Mouse (Mus musculus) neural tube, embryonic 11.5 days (tissue): ENCODE data around the gene Plk5. TPM values are rescaled to one million over a fixed set of nuclear protein-coding genes. Genes with fewer than 3 reads are reported as not detected.
"Not testable (repeated sequence)": the region's sequence is repeated elsewhere in the genome, so short reads cannot be mapped to it uniquely, and the experiment has no call there.

ENCODE experiments used
- ATAC-seq: fragments of 200-750 bp; cut with Nextera tagmentation; 2 replicates; pipeline ENCODE4 v1.8.0; 2017; ENCODE audit warnings: moderate number of reproducible peaks, mild to moderate bottlenecking, moderate TSS enrichment, moderate library complexity; ENCODE audit not compliant: insufficient read depth, low FRiP score, low TSS enrichment
- DNase-seq: peaks from one replicate; pipeline ENCODE4 v3.0.0-alpha.2; 2015; ENCODE audit warnings: low spot score
- H3K27ac ChIP-seq: fragments of 300-500 bp; sonication (generic); 2 replicates; pipeline ENCODE4 v1.5.1; 2014; ENCODE audit warnings: low read depth, mild to moderate bottlenecking, low read length
- H3K27me3 ChIP-seq: fragments of 300-500 bp; sonication (generic); 2 replicates; pipeline ENCODE4 v1.6.1; 2014; ENCODE audit warnings: mild to moderate bottlenecking, low read length, mixed read lengths; ENCODE audit not compliant: control insufficient read depth, insufficient read depth
- H3K36me3 ChIP-seq: fragments of 300-500 bp; sonication (generic); 2 replicates; pipeline ENCODE4 v1.6.1; 2014; ENCODE audit warnings: mild to moderate bottlenecking, low read length, moderate library complexity, mixed read lengths; ENCODE audit not compliant: control insufficient read depth, insufficient read depth
- H3K4me1 ChIP-seq: fragments of 300-500 bp; sonication (generic); 2 replicates; pipeline ENCODE4 v1.6.1; 2014; ENCODE audit warnings: low read length, mixed read lengths; ENCODE audit not compliant: control insufficient read depth, insufficient read depth
- H3K4me2 ChIP-seq: fragments of 300-500 bp; sonication (generic); 2 replicates; pipeline ENCODE4 v1.6.1; 2014; ENCODE audit warnings: low read depth, mild to moderate bottlenecking, moderate library complexity
- H3K4me3 ChIP-seq: fragments of 300-500 bp; sonication (generic); 2 replicates; pipeline ENCODE4 v1.5.1; 2014; ENCODE audit warnings: low read depth, low read length
- H3K9ac ChIP-seq: fragments of 300-500 bp; sonication (generic); 2 replicates; pipeline ENCODE4 v1.6.1; 2014; ENCODE audit warnings: mild to moderate bottlenecking, low read length
- H3K9me3 ChIP-seq: fragments of 300-500 bp; sonication (generic); 2 replicates; pipeline ENCODE4 v1.6.1; 2016; ENCODE audit warnings: low read length; ENCODE audit not compliant: control insufficient read depth
- WGBS: fragments of 180-500 bp; shearing (Covaris S2); extraction: QIAGEN DNeasy Blood & Tissue Kit; methylation state at CpG from one replicate; pipeline ENCODE4 v1.1.7; 2014; 5-methylcytosine and 5-hydroxymethylcytosine counted together
- polyA plus RNA-seq: library from polyadenylated mRNA; unstranded; fragments of >200 nt; fragmentation: Nextera tagmentation; extraction: Ambion mirVana; gene quantifications from 2 replicates; pipeline ENCODE4 v1.2.1, GENCODE M21; 2014

The Plk5 gene
- polyA plus RNA-seq, 1 experiment from 2014 or later = 0.17 TPM

DNA sequence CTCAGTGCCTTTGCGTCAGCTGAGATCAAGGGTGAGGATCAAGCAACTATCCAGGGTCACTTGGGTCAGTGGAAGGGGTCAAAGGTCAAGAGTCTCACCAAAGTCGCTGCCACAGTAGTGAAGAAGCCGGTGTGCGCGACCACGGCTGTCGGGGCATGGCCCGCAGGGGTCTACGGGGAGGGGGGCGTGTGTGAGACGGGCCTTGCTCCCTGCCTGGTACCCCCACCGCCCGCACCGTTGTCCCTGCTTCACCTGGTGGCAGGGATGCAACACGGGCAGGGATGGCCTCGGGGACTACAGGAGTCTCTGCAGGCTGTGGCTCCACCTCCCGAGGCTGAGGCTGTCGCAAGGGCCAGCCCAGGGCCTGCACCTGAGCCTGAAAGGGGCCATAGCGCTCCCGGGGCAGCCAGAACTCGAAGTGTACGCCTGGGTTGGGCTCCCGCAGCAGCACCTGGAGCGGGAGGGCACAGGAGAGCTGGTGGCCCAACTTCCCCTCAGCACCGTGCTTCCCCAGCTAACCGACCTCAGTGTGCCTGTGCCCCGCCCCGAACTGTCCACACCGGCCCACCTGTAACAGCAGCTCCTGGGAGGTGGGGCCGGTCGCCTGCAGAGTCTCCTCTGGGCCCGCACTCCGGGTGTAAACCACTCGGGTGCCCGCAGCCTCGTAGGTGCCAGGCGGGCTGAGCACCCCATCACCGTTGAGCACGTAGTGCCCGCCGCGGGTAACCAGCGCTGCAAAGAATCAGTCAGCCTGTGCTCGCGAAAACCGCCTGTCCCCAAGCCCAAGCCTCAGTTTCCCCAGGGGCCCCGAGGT lies 14.6 kb upstream of the Plk5 start:
- H3K4me3 ChIP-seq = peak overlapping the region; percentile 3; the same call in 1 of the 2 replicates
- 2% methylated on average over 44 of the region's 47 CpGs for WGBS
- ATAC-seq (no peak), DNase-seq (no peak)
- H3K27me3 ChIP-seq = peaks cover 67% of the 10 kb centered on the region
- H3K9ac ChIP-seq = no peak overlapping the region
- peak overlapping the region; percentile 10; the same call in 1 of the 2 replicates for H3K4me2 ChIP-seq
- no peaks in the 10 kb centered on the region for H3K36me3 ChIP-seq
- H3K4me1 ChIP-seq = peaks cover 7% of the 10 kb centered on the region; the same call in 1 of the 2 replicates
- H3K27ac ChIP-seq = no peak overlapping the region
- no peaks in the 10 kb centered on the region for H3K9me3 ChIP-seq

DNA sequence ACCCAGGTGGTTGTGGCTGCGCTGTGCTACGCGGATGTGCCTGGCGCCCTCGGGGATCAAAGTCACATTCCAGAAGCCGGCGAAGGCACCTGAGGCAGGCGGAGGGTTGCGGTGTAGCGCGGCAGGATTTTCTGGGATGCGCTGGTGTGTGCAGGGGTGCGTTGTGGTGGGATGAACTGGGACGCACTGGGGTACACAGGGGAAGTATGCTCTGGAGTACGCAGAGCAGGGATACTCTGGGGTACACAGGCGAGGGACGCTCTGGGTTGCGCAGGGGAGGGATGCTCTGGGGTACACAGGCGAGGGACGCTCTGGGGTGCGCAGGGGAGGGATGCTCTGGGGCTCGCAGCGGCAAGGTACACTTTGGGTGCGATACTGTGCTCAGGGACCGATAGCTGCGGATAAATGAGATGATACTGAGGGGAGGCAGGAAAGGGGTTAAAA lies 13.9 kb upstream of the Plk5 start:
- 2% methylated on average over 26 of the region's 26 CpGs for WGBS
- Histone ChIP-seq H3K9me3 (no peaks in the 10 kb centered on the region), H3K4me3 (peak overlapping the region; percentile 3; the same call in 1 of the 2 replicates), H3K36me3 (no peaks in the 10 kb centered on the region), H3K27me3 (peaks cover 73% of the 10 kb centered on the region), H3K4me1 (peaks cover 7% of the 10 kb centered on the region; the same call in 1 of the 2 replicates), H3K4me2 (peak overlapping the region; percentile 10; the same call in 1 of the 2 replicates), H3K27ac (no peak overlapping the region), H3K9ac (no peak overlapping the region)
- ATAC-seq = peak; percentile 24
- DNase-seq = no peak

DNA sequence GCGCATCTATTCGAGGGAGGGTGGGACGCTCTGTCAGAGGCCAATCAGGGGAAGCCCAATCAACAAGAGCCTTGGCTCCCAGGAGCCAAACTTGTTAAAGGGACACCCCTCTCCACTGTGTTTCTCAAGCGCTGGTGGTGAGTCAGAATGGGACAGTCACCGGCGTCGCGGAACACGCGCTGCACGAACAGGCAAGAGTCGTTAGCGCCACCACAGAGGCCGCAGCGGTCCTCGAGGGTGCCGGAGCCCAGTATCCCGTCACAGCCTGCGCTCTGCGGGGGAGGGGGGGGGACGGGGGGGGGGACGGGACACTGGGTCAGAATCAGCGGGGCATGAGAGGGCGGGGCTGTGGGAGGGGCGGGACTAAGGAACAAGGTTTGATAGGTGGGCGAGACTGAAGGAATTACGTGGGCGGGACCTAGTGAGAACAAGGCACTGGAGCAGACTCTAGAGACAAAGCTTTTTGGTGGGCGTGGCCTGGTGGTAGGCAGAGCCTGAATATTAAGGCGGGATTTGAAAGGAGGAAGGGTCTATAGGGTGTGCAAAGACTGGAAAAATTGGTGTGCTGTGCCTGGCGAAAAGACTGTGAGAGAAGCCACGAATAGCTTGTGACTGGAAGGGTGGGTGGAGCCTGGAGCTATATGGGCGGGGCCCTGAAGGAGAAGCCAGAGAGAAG lies 13.4 kb upstream of the Plk5 start:
- WGBS = under 1% methylated on average over 29 of the region's 33 CpGs
- no peak overlapping the region for H3K27ac ChIP-seq

DNA sequence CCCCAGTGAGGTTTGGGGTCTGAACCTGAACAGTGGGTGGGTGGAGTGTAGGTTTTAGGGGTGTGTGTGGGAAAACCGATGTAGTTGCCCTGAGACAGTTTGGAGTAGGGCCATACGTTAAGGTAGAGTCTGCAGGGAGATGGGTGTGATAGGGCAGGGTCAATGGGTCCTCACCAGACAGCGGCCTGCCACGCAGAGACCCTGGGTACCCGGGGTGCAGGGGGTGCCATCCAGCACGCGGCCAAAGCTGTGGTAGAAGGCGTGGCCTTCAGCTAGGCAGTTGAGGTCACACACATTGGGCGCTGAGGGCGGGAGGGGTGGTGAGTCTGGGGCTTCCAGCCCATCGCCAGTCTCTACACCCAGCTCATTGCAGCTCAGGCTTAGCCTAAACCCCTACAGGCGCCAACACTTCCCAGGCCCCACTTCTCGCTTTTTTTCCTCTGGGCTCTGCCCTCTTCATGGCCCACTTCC lies 12.8 kb upstream of the Plk5 start:
- ATAC-seq (no peak; the same call in 1 of the 2 replicates), DNase-seq (no peak)
- no peak overlapping the region for H3K27ac ChIP-seq
- peaks cover 84% of the 10 kb centered on the region for H3K27me3 ChIP-seq
- H3K4me3 ChIP-seq = 0 out of 2 replicates have a peak overlapping the region, but pooled peaks have one; percentile 4
- no peaks in the 10 kb centered on the region for H3K36me3 ChIP-seq
- peaks cover 9% of the 10 kb centered on the region for H3K4me1 ChIP-seq
- WGBS = 28% methylated on average over 13 of the region's 13 CpGs
- H3K9me3 ChIP-seq = no peaks in the 10 kb centered on the region
- H3K4me2 ChIP-seq = peak overlapping the region; percentile 38
- no peak overlapping the region for H3K9ac ChIP-seq

More for the DNA sequence above, 13.4 kb upstream of the Plk5 start:
- peaks cover 79% of the 10 kb centered on the region for H3K27me3 ChIP-seq
- H3K4me2 ChIP-seq = peak overlapping the region; percentile 38
- H3K4me1 ChIP-seq = peaks cover 7% of the 10 kb centered on the region; the same call in 1 of the 2 replicates
- peak overlapping the region; percentile 23 for H3K4me3 ChIP-seq
- ATAC-seq = peak; percentile 58
- H3K36me3 ChIP-seq = no peaks in the 10 kb centered on the region
- H3K9me3 ChIP-seq = no peaks in the 10 kb centered on the region
- peak; percentile 66 for DNase-seq
- no peak overlapping the region for H3K9ac ChIP-seq

DNA sequence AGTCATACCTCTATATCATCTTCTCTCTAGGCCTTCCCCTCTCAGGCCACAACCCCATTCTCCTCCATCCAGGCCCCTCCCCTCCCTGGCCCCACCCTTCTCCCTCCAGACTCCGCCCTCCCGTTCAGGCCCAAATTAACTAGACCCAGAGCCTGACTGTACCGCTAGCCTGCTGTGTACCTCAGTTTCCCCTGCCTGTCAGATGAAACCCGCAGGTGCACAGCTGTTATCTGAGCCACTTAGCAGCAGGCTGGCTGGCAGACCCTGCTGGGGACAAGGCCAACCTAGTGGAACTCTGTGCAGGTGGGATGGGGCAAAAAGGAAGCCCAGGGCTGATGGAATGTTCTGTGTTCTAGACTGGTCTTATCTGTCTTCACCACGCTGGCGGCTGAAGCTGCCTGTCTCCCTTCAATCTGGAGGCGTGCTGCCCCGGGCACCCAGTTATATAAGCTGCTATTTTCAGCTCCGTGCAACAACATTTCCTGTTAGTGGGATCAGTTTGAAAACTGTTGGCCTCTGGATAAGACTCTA lies 12.1 kb upstream of the Plk5 start:
- no peak overlapping the region for H3K27ac ChIP-seq
- no peaks in the 10 kb centered on the region for H3K36me3 ChIP-seq
- no peaks in the 10 kb centered on the region for H3K9me3 ChIP-seq
- DNase-seq = no peak
- H3K4me3 ChIP-seq = no peak overlapping the region
- peaks cover 13% of the 10 kb centered on the region for H3K4me1 ChIP-seq
- H3K27me3 ChIP-seq = peaks cover 92% of the 10 kb centered on the region
- no peak overlapping the region for H3K9ac ChIP-seq
- H3K4me2 ChIP-seq = no peak overlapping the region
- no peak for ATAC-seq
- WGBS = 38% methylated on average over 9 of the region's 9 CpGs

DNA sequence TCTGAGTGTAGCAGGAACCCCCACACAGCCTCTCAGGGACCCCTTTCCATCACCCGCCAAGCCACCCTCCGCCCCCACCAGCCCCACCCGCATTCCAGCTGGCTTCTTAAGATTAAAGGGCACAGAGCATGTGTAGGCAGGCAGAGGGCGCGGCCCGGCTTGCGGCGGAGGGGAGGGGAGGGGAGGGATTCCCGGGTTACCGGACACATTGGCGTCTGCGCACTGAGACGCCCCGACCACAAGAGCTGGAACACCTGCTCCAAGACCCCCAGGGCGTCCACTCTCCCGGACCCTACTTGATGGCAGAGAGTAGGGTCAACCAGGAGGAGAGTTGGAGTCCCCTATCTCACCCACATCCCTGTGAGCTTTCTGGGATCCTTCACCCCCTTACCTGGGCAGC lies 11.1 kb upstream of the Plk5 start:
- no peak for ATAC-seq
- Histone ChIP-seq H3K36me3 (no peaks in the 10 kb centered on the region), H3K27me3 (peaks cover 98% of the 10 kb centered on the region), H3K4me3 (no peak overlapping the region), H3K4me2 (no peak overlapping the region), H3K4me1 (peaks cover 13% of the 10 kb centered on the region), H3K27ac (no peak overlapping the region), H3K9ac (peak overlapping the region; percentile 10; the same call in 1 of the 2 replicates), H3K9me3 (no peaks in the 10 kb centered on the region)
- no peak for DNase-seq
- WGBS = 2% methylated on average over 16 of the region's 16 CpGs

DNA sequence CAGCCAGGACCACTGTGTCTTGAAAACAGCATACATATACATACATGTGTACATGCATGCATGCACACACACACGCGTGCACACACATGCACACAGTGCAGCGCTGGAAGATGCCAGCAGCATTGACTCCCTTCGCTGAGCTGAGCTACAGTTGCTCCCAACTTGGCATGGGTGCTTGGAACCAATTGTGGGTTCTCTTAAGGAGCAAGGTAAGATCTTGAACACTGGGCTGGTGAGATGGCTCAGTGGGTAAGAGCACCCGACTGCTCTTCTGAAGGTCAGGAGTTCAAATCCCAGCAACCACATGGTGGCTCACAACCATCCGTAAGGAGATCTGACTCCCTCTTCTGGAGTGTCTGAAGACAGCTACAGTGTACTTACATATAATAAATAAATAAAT lies 10.3 kb upstream of the Plk5 start:
- H3K9ac ChIP-seq, H3K36me3 ChIP-seq, DNase-seq, H3K9me3 ChIP-seq, H3K27ac ChIP-seq, H3K4me2 ChIP-seq, H3K4me3 ChIP-seq, ATAC-seq: not testable (repeated sequence)
- 76% methylated on average over 5 of the region's 6 CpGs for WGBS
- Histone ChIP-seq H3K27me3 (peaks cover 97% of the 10 kb centered on the region), H3K4me1 (peaks cover 10% of the 10 kb centered on the region)

DNA sequence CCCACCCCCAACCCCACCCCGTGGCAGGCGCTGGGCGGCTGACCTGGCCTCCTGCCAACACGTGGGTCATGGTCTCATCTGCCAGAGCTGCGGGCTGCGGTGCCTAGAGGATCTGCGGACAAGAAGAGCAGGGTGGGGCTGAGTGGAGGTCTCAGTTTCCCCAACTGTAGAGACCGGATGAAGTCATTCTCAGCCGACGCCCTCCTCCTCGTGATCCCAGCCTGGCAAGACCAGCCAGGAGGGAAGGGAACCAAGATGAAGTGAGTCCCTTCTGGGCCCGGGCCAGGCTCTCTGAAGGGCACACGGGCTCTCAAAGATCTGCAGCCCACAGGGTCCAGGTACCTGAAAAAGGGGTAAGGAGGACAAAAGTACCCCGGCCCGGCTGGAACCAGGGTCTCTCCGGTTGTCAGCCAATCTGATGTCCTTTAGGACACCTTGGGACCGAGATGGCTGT lies 8.7 kb upstream of the Plk5 start:
- H3K9ac ChIP-seq = no peak overlapping the region
- peaks cover 6% of the 10 kb centered on the region for H3K4me1 ChIP-seq
- 0 out of 2 replicates have a peak overlapping the region, but pooled peaks have one; percentile 13 for H3K4me3 ChIP-seq

More for the DNA sequence above, 8.7 kb upstream of the Plk5 start:
- DNase-seq (no peak), ATAC-seq (no peak)
- no peaks in the 10 kb centered on the region for H3K9me3 ChIP-seq
- H3K4me2 ChIP-seq = no peak overlapping the region; the same call in 1 of the 2 replicates
- peaks cover 94% of the 10 kb centered on the region for H3K27me3 ChIP-seq
- H3K27ac ChIP-seq = no peak overlapping the region
- 20% methylated on average over 17 of the region's 17 CpGs for WGBS
- no peaks in the 10 kb centered on the region for H3K36me3 ChIP-seq
